Mouse (Mus musculus) bone marrow, adult 2 months (tissue): ENCODE results near the gene Ubox5.

Source experiments
- CTCF ChIP-seq: fragments of 200-500 bp; IDR thresholded peaks from 2 replicates; pipeline ENCODE4 v1.5.1; 2011; ENCODE audit warnings: low read length, control low read depth; ENCODE audit not compliant: control insufficient read depth, insufficient read depth
- POLR2A ChIP-seq: fragments of 200-500 bp; IDR thresholded peaks from 2 replicates; pipeline ENCODE4 v1.6.1; 2011; ENCODE audit warnings: low read depth, mild to moderate bottlenecking, control low read depth, low read length, borderline replicate concordance; ENCODE audit not compliant: control insufficient read depth

GRCm38 (mm10) chr2:130591016-130591415 is 38.8 kb downstream of the Ubox5 start:
- TF ChIP-seq POLR2A, result no peak
- TF ChIP-seq CTCF, result no peak
